Mouse (Mus musculus) cerebellum, postnatal 36 days (tissue): ENCODE data around the gene Slc39a5.

Experiments
- DNase-seq, 2 experiments: peaks; one replicate each; pipeline ENCODE4 v3.0.0; 2021 to 2022; ENCODE audit warnings: mixed read lengths in 2 of 2

The Slc39a5 gene

GRCm38 (mm10) chr10:128409692-128410559, 8.9 kb upstream of the Slc39a5 start:
- peak; percentile 98 for DNase-seq

DNA sequence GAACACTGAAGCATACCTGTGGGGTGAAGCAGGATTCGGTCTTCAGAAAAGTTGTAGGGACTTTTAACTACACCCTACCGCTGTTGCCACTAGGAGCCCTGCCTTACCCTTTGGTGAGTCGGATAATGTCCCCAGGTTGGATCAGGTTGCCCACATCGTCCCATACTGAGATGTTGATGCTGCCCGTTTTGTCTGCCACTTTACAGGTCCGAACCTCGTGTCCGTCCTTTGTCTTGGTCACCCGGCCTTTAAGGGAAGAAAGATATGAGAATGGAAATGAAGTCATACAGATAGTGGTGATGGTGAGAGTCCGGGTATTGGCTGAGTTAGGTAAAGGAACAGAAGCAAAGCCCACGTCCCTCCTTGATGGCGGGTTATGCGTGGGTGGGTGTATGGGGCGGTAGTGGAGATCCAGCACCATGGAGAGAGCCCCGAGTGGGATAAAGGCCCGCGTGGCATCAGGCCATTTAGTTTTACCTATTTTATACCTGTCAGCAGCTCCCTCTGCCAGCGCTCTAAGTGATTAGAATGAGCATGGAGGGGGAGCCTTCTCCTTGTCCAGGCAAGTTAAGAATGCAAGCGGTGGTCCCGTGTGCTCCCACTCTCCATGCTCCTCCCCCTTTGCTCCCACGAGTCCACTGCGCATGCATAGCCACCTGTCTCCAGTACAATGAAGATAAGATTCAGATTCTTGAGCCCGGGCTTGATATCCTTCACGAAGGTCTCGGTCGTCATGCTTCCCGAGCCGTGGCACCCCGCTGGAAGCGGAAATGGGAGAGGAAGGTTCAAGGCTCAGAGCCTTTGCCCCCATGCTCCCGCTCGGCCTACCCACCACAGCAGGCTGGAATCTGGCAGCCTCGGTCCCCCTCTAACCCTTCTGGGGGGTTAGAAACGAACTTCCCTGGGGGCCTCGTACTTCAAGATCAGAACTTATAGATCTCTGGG, 7.8 kb upstream of the Slc39a5 start:
- peak; percentile 39 to 44 for DNase-seq

GRCm38 (mm10) chr10:128403931-128404330, 2.9 kb upstream of the Slc39a5 start:
- peak; percentile 78 to 80 for DNase-seq

DNA sequence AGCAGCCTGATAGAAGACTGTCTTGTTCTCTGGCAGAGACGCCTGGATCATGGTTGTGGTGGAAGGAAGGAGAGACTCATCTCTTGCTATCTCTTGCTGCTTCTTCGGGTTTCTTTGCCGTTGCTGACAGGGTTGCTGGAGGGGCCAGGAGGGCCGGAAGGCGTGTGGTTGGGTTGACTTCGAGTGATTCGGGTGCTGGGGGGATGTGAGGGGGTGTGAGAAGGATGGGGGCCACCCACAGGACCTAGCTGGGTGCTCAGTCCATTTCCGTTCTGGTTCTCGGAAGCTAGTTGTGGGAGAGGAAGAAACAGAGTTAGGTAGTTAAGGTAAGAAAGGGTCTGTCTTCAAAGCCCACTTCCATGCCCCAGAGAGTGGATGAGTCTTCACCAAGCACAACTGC, 609 bp upstream of the Slc39a5 start:
- DNase-seq, result no peak

GRCm38 (mm10) chr10:128400338-128400737, 691 bp downstream of the Slc39a5 start:
- DNase-seq, result no peak

DNA sequence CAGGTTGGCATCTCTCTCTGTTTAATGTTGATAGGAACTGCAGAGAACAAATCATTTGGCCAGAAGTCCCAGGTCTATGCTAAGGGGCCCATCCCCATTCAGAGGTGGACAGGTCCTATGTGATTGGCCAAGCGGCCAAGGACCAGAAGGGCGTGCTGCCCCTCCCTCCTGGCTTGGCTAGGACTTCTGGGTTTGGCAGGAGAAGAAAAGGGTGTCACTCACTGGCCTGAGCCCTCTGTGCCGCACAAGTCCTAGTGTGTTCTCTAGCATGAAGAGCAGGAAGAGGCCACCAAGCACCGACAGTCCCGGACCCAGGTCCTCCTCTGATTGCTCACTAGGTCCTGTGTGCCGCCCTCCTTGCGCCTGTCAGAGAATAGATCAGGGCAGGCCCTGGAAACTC, 3.6 kb downstream of the Slc39a5 start:
- DNase-seq, result peak; percentile 56 to 64

DNA sequence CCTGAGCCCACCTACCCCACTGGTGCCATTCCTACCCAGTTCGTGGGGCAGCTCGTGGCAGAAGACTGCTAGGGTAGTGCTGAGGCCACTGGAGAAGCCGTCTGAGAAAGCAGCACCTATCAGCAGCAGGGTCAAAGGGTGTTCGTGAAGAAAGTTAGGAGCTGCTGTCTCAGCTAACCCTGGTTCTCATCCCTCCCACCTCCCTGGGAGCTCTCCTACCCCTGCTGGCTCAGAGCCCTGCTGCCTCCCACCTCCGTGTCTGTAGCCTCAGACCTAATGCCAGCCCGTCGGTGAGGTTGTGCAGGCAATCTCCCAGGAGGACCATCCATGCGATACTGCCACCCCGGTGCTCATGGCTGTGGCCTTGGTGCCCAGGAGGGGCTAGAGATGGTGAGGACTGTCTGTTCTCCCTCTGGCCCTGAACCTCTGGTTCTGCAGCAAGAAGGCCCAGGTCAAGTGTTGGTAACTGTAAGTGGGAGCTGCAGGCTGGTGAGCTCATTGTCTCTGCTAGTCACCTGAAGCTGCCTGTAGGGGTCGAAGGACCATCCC, 4.2 kb downstream of the Slc39a5 start:
- no peak for DNase-seq

DNA sequence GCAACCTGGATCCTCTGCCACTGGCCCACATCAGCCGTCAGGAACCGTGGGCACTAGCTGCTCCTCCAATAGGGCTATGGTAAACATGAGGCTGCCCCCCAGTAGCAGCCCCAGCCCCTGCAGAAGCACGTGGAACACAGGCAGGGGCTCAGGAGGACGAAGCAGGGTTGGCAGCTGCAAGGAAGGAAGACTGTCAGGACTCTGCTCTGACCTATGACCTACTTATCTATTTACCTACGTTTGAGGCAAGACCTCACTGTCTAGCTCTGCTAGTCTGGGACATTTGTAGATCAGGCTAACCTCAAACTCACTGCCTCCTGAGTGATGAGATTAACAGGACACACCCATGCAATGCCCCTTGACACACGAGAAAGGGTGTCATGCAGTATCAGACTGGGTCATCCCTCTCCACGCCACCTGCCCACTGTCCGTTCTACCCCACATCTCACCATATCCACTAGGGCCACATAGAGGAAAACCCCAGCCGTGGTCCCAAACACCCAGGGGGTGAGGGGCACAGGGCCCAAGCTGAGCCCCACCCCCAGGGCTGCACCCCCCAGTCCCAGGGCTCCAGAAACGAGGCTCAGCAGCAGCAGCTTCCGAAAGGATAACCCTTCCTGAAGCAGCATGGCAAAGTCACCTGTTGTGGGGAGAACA, 4.9 kb downstream of the Slc39a5 start:
- no peak for DNase-seq

DNA sequence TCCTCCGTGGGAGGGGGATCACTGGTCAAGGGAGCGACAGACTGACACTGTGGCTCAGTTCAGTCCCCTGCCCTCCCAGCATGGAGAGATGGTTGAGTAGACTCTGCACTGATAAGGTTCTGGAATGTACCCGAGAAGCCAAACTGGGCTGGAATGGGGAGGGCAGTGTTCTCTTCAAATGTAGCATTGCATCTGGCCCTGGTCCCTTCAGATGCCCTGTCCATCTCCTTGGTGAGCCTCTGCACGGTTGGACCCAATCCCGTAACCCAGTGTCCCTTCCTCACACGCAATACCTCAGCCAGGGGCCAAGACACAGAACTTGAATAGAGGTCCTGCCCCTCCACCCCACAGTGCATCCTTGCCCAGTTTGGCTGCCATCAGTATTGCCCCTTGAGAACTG, 9.2 kb downstream of the Slc39a5 start:
- no peak for DNase-seq

DNA sequence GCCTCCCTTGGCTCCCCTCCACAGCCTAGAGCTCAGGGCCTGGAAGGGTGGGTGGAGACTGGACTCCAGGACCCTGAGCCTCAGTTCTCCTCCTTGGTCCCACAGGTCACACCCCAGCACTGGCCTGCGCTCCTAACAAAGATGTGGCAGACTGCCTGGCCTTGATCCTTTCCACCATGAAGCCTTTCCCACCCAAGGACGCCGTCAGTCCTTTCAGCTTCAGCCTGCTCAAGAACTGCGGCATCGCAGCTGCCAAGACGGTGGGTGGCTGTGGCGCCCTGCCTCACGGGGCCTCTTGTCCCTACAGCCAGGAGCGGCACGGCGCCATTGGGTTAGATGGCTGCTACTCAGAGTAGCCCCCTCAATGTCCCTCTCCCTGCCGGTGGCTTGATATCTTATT, 10.7 kb downstream of the Slc39a5 start:
- DNase-seq, result no peak

DNA sequence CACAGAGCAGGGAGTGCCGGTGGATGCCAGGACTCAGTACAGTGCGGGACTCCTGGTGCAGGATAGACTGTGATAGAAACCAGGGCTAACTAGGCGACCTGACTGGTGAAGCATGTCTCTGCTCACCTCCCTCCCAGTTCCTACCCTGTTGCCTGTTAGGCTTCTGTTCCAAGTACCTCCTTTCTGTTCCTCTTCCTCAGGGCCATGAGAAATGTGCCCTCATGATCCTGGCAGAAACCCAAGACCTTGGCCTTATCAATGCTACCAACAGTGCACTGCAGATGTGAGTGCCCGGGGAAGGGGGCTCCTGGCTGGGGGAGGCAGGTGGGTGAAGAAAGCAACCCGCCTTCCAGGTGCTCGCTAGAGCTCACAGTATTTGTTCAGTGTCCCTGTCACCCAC, 11.5 kb downstream of the Slc39a5 start:
- DNase-seq, result no peak

DNA sequence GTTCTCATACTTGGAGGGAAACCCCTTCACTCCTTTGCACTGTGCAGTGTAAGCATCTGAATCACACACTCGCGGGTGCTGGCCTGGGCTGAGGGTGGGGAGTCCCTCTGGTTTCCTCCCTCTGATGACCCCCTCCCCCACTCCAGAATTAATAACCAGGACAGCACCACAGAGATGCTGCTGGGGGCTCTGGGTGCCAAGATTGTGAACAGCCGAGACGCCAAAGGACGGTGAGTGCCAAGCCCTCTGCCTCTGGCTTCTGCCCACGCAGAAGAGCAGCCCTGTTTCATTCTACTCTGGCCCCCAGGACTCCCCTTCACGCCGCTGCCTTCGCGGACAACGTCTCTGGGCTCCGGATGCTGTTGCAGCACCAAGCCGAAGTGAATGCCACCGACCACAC, 12.1 kb downstream of the Slc39a5 start:
- no peak for DNase-seq

DNA sequence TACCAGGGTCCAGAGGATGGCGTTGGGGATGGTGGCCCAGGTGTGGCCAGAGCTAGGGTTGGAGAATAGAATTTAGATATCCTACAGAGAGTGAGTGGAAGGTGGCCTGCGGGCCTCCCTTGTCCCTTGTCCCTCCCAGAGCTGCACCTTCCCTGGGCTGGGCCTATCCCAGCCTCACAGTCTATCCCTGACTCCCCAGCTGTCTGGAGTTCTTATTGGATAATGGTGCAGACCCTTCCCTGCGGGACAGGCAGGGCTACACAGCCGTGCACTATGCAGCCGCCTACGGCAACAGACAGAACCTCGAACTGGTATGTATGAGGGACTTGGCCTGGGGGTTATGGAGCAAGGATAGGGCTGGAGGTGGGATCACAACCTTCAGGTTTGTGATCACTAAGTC, 15.1 kb downstream of the Slc39a5 start:
- DNase-seq, result no peak

- no peak for DNase-seq
These were observed 18.5 kb downstream of the Slc39a5 start for GRCm38 (mm10) chr10:128382482-128382881.

DNA sequence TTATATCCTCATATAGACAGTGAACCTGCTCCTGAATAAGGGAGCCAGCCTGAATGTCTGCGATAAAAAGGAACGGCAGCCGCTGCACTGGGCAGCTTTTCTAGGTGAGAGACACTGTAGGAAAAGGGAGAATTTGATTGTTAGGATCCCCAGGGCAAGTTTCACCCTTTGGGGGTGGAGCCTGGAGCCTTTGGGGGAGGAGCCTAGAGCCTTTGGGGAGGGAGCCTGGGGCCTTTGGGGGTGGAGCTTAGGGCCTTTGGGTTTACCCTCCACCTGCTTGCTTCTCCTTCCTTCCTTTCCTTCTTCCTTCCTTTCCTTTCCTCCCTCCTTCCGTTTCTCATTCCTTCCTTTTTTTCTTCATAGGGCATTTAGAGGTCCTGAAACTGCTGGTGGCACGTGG, 20.5 kb downstream of the Slc39a5 start:
- no peak for DNase-seq

DNA sequence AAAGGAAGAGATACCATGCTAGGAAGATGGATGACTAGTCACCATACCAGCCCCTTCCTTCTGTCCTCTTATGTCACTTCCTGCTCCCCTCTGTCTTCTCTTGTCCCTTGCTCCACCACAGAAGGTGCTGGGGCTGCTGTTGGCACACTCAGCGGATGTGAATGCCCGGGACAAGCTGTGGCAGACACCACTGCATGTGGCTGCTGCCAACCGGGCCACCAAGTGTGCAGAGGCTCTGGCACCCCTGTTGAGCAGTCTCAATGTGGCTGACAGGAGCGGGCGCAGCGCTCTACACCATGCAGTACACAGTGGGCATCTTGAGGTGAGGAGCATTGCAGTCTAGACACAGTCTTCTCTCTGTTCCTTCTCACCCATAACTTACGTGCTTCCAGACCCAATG, 21.8 kb downstream of the Slc39a5 start:
- no peak for DNase-seq

DNA sequence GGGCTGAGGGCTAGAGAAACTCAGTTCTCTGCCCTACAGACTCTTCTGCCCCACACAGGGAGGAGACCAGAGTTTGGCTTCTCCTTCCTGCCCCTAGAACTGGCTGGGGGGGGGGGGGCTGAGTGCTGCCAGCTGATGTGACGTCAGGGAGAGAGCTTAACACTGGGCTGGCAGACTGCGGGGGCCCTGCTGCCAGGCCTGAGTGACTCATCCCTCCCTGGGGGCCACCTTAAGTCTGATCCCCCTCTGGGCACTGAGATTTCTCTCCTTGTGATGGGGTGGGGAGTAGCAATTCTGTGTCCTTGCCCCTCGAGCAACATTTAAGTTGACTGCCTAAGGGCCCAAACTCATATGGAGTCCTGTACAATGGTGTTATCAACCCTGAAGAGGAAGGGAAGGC, 22.6 kb downstream of the Slc39a5 start:
- no peak for DNase-seq

DNA sequence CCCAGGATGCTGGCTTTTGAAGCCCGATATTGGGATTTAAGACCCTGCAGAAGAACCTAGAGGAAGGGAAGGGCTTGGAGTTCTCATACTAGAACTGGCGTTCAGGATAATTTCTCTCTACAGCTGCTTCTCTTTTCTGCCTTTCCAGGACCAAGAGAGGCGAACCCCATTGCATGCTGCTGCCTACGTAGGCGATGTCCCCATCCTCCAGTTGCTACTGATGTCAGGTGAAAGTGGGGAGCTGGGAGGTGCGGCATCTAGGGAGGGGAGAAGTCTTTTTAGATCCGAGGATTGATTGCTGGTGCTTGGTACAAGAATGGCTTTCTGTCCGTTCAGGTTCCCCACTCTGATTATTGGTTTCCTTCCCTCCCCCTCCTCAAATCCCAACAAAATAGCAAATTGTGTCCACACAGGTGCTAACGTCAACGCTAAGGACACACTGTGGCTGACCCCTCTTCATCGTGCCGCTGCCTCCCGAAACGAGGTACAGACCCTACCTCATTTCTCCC, 23.0 kb downstream of the Slc39a5 start:
- DNase-seq, result no peak

DNA sequence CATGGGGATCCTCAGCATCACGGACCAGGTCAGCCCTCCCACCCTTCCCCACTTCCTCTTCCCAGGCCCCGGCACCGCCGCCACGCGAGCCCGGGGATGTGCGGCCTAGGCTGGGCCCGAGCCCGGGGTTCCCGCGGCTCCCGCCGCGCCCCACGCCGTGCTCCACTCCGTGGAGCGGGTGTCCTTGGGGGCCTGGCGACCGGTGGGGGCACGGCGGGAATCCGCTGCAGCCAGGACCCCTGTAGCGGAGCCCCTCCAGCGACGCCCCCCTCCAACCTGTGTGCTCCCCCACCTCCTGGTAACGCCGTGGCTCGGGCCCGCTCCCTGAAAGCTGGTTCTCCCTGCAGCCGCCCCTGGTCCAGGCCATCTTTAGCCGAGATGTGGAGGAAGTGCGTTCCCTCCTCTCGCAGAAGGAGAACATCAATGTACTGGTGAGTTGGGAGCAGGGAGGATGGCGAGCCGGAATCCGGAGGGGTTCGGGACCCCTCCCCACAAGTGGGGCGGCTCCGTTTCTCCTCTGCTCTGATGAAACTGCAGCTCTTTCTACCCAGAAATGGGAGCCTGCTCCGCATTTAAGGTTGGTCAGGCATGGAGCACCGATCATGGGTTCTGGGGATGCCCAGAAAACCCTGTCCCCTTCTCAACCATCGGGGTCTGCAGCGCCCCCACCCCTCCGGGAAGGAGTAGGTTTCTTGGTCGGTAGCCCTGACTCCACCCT, 23.6 kb downstream of the Slc39a5 start:
- no peak for DNase-seq

- DNase-seq, result peak; percentile 82 to 90
These were observed 24.4 kb downstream of the Slc39a5 start, which contains the start of gene Ankrd52 for GRCm38 (mm10) chr10:128376455-128377211. Gene Ankrd52, plus strand, starts transcription at chr10:128377115.

DNA sequence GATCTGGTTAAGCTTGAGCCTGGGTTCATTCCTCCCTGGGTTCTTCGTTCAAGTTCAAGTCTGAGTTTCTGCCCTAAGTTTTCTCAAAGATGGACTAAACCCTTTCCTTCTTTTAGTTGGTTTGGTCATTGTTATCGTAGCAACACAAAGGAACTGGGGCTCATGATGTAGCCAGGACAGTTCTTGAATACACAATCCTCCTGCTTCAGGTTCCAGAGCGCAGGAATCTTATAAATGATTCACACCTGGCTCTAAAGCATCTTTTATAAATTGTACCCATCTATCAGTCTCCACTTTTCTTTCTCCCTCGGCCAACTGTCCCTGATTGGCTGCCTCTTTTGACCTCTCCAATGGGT, 25.0 kb downstream of the Slc39a5 start:
- DNase-seq, result no peak
